Mouse (Mus musculus) bone marrow macrophage, adult 2 months (primary cell): ENCODE measurements around the gene Chmp2a.

ENCODE experiments used
- CTCF ChIP-seq: IDR thresholded peaks from 2 replicates; pipeline ENCODE4 v1.5.1; 2012; ENCODE audit warnings: low read depth, mild to moderate bottlenecking, low read length, moderate library complexity
- POLR2A ChIP-seq: IDR thresholded peaks from 2 replicates; pipeline ENCODE4 v1.6.1; 2012; ENCODE audit warnings: mild to moderate bottlenecking, low read depth, low read length, borderline replicate concordance

- TF ChIP-seq CTCF, result no peak
- no peak for TF ChIP-seq POLR2A
These were observed 33.0 kb downstream of the Chmp2a start for GRCm38 (mm10) chr7:13001584-13001983.
